Mouse (Mus musculus): Measurements from ENCODE around the gene Adgrb2.

- TF ChIP-seq CTCF (IDR thresholded peaks at IDR 0.05; ENCODE audit: low read depth, low read length), result no peak
- no peak for TF ChIP-seq POLR2A (IDR thresholded peaks at IDR 0.05; ENCODE audit: extremely low read depth, insufficient read depth, low read length)
Observed at GRCm38 (mm10) chr4:130056011-130056322, 71.3 kb downstream of the Adgrb2 start.

All from liver, adult 2 months (tissue).